Mouse (Mus musculus): Measurements from ENCODE around the gene Ntn4. TPM values are rescaled to one million over a fixed set of nuclear protein-coding genes. Genes with fewer than 3 reads are reported as not detected.

The Ntn4 gene
- polyA plus RNA-seq, 1 experiment = not detected

GRCm38 (mm10) chr10:93632086-93632485, 8.4 kb upstream of the Ntn4 start:
- TF ChIP-seq GATA1 (IDR thresholded peaks at IDR 0.05; ENCODE audit: low read length) = no peak

GRCm38 (mm10) chr10:93633563-93633962, 6.9 kb upstream of the Ntn4 start:
- no peak for TF ChIP-seq GATA1 (IDR thresholded peaks at IDR 0.05; ENCODE audit: low read length)

GRCm38 (mm10) chr10:93633971-93634370, 6.5 kb upstream of the Ntn4 start:
- TF ChIP-seq GATA1 (IDR thresholded peaks at IDR 0.05; ENCODE audit: low read length) = no peak

GRCm38 (mm10) chr10:93635941-93636340, 4.5 kb upstream of the Ntn4 start:
- TF ChIP-seq GATA1 (IDR thresholded peaks at IDR 0.05; ENCODE audit: low read length) = no peak

GRCm38 (mm10) chr10:93640953-93641820, 706 bp downstream of the Ntn4 start:
- no peak for TF ChIP-seq GATA1 (IDR thresholded peaks at IDR 0.05; ENCODE audit: low read length)

- no peak for TF ChIP-seq GATA1 (IDR thresholded peaks at IDR 0.05; ENCODE audit: low read length)
Observed at GRCm38 (mm10) chr10:93641821-93642746, 1.6 kb downstream of the Ntn4 start.

GRCm38 (mm10) chr10:93642897-93643296, 2.4 kb downstream of the Ntn4 start:
- TF ChIP-seq GATA1 (IDR thresholded peaks at IDR 0.05; ENCODE audit: low read length) = no peak

- TF ChIP-seq GATA1 (IDR thresholded peaks at IDR 0.05; ENCODE audit: low read length) = no peak
Observed at GRCm38 (mm10) chr10:93644451-93644941, 4.0 kb downstream of the Ntn4 start.

GRCm38 (mm10) chr10:93647655-93648561, 7.4 kb downstream of the Ntn4 start:
- TF ChIP-seq GATA1 (IDR thresholded peaks at IDR 0.05; ENCODE audit: low read length) = no peak

GRCm38 (mm10) chr10:93648598-93649102, 8.2 kb downstream of the Ntn4 start:
- TF ChIP-seq GATA1 (IDR thresholded peaks at IDR 0.05; ENCODE audit: low read length) = no peak

- no peak for TF ChIP-seq GATA1 (IDR thresholded peaks at IDR 0.05; ENCODE audit: low read length)
Observed at GRCm38 (mm10) chr10:93649127-93649526, 8.6 kb downstream of the Ntn4 start.

GRCm38 (mm10) chr10:93649600-93649999, 9.1 kb downstream of the Ntn4 start:
- no peak for TF ChIP-seq GATA1 (IDR thresholded peaks at IDR 0.05; ENCODE audit: low read length)

GRCm38 (mm10) chr10:93653322-93653721, 12.8 kb downstream of the Ntn4 start:
- TF ChIP-seq GATA1 (IDR thresholded peaks at IDR 0.05; ENCODE audit: low read length) = no peak

- no peak for TF ChIP-seq GATA1 (IDR thresholded peaks at IDR 0.05; ENCODE audit: low read length)
Observed at GRCm38 (mm10) chr10:93655428-93655827, 14.9 kb downstream of the Ntn4 start.

- no peak for TF ChIP-seq GATA1 (IDR thresholded peaks at IDR 0.05; ENCODE audit: low read length)
Observed at GRCm38 (mm10) chr10:93659792-93660191, 19.3 kb downstream of the Ntn4 start.
